Mouse (Mus musculus): ENCODE measurements around the gene Loxl1.

Gene Loxl1

DNA sequence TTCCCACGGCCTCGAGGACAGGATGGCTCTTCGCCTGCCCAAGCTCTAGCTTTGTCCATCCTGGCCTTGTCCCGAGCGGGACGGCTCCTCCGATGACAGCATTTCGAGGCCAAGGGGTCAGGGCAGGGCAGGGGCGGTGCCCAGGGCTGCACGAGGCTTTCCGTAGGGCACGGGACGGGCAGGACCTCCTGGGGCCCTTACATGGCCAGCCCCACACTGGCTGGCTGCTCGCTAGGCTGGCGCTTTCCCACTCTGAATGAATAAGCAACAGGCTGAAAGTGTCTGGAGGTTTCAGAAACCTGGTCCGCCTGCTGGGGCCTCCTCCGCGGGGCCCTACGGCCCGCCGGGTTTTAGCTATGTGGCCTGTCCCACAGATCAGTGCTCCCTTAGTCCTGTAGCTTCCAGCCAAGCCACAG is at the start of gene Loxl1:
TSS of gene Loxl1 (minus strand) at position 243 of the 416 bp plus-strand sequence.
- in situ Hi-C loops (cut with MboI, MseI), result no loop called here

DNA sequence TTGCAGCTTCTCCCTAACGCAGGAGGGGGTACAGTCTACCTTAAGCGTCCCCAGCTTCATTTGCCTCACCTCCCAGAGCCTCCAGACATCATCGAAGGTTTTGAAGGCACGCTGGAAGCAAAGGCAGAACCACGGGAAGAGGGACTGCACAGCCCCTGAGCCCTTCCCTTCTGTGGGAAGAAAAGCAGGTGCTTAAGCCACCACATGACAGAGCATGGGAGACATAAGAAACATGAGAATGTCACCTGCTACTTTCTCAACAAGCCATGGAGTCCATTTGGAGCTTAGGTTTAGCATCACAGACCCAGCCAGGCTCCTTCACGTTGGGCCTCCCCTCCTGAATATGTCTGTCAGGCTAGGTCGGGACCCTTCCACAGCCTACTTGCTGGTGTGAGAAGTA is 49.0 kb upstream of the Loxl1 start:
- in situ Hi-C loops (cut with MboI, MseI), result no loop called here

DNA sequence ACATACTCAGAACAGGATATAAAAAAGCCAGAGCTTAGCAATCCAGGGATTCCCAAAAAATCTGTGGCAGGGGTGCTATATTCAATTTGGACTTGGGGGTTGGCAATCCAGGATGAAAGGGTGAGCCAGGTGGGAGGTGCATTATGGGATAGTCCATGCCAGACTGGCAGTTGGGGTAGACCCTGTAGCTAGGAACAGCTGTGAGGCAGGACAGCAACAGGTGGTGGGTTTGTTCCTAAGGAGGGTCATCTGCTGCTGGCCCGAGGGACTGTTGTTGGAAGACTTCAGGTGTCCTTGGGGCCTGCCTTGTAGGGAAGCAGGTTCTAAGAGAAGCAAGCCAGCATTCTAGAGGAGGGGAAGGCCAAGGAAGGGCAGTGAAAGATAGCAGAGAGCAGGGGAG is 48.4 kb upstream of the Loxl1 start:
- in situ Hi-C loops (cut with MboI, MseI), result no loop called here

DNA sequence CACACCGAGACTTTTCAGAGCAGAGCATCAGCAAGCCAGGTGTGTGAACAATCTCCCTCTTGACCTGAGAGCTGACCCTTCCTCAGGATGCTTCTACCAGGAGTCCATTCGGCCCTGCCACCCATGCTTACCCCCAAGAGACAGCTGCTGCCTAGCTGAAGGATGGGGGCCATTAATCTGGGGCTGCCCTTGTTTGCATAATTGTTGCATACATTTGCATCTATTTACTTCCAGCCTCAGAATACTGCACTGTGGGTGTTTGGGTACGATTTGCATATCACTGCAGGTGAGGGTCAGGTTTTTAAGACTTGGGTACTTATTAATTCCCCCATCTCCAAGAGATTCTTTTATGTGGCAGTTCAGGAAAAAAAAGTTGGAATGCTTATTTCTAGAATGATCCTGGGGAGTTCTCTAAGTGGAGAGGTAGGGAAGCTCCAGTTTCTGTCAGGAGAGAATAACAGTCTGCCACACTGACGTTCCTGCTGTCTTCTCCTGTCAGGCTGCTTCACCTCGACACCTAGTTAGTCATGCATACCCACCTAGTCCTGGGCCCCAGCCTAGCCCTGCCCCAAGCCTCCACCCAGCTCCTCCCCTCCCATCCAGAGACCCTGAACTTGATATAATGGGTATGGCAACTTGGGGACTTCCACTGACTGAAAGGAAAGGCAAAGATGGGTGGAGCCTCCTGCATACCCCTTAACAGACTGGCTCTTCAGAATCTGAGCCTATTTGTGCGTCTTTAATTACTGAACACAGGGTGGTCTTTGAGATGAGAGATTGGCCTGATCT is 42.5 kb upstream of the Loxl1 start:
- in situ Hi-C loops (cut with MboI, MseI), result no loop called here

DNA sequence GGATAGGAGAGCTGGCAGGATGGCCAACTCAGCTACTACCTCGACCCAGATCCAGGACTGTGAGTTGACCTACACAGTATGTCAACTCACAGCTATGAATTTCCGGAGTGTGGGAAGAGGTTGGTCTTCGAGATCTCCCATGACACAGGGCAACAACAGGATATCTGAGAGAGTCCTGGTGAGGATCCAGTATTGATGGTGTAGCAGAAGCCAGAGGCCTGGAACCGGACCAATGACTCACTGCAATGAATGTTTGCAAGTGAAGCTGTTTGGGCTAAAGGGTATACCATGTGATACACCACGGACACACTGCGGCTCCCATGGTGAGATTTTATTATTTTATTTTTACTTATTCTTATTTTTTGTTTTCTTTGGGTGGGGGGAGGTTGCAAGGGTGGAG is 41.7 kb upstream of the Loxl1 start:
- in situ Hi-C loops (cut with MboI, MseI), result no loop called here

DNA sequence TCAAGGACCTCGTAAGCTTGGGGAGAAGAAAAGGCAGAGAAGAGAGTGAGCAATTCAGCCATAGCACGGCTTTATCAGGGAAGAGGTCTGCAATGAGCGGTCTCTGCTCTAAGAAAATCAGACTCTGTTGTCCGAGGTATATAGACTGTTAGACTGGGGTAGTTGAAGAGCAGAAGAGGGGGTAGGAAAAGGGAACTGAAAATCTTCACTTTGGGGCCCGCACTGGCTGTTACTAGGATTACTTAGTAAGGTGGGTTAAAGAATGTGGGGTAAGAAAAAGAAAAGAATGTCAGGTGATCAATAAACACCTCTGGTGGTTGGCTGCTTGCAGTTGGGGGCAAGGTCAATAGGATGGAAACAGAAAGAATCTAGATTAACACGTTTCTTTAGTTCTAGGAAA is 40.2 kb upstream of the Loxl1 start:
- in situ Hi-C loops (cut with MboI, MseI), result no loop called here

DNA sequence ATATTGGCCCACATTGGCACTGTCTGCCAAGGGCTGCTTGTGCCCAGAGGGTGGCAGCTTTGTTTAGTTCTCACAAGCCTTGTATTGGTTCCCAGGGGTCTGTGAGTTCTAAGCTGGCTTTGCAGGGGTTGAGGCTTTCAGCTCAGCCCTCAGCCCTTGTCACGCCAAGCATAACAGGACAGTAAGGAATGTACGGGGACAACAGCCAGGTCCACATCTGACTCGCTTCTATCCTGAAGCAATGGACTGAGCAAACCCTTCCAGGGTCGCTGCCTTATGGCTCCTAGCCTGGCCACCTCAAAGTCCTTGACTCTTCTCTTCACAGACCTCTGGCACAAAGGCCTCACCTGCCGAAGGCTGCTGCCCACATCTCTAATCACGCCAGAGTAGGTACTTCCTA is 34.8 kb upstream of the Loxl1 start:
- in situ Hi-C loops (cut with MboI, MseI), result no loop called here

DNA sequence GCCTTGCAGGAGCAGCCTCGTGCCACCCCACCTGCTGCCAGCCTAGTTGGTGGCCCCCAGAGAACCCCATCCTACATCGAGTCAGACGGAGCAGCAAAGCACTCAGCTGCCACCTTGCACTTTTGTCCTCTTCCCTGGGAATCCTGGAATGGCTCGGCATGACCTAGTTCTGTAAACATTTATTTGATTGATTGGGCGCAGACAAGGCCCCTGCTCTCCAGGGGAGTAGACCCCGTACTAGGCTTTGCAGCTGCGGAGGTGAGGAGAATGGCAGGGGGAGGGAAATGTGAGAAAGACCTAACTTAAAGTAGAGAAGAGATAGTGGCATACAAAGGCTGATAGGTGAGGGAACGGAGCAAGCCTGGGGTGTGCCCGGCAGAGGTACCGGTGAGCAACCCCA is 33.5 kb upstream of the Loxl1 start:
- in situ Hi-C loops (cut with MboI, MseI), result no loop called here

DNA sequence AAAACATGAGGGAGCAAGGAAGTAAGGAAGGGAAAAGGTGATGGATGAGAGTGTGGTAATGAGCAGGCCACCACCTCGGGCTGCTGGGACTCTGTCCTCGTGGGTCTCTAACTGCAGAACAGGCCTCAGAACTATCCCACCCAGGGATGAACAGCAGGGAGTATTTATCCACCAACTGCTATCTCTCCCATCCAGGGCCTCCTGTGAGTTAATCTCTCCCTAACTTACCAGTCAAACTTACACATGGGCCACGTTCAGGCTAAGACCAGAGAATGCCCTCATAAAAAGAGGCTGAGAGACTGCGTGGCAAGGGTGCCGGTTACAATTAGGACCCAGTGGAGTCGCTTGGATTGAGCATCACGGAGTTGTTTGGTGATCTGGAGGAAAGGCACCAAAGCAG is 33.0 kb upstream of the Loxl1 start:
- in situ Hi-C loops (cut with MboI, MseI), result no loop called here

DNA sequence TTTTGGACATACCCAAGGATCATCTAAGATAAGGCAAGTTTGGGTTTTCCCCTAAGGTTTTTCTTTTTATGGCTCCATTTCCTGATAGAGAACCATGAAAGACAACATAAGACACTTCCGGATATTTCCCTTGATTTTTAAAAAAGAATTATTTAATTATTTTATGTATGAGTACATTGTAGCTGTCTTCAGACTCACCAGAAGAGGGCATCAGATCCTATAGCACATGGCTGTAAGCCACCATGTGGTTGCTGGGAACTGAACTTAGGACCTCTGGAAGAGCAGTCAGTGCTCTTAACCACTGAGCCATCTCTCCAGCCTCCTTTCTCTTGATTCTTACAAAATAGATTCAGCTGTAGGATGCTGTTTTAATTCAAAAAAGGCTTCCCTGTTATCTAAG is 28.8 kb upstream of the Loxl1 start:
- in situ Hi-C loops (cut with MboI, MseI), result no loop called here

DNA sequence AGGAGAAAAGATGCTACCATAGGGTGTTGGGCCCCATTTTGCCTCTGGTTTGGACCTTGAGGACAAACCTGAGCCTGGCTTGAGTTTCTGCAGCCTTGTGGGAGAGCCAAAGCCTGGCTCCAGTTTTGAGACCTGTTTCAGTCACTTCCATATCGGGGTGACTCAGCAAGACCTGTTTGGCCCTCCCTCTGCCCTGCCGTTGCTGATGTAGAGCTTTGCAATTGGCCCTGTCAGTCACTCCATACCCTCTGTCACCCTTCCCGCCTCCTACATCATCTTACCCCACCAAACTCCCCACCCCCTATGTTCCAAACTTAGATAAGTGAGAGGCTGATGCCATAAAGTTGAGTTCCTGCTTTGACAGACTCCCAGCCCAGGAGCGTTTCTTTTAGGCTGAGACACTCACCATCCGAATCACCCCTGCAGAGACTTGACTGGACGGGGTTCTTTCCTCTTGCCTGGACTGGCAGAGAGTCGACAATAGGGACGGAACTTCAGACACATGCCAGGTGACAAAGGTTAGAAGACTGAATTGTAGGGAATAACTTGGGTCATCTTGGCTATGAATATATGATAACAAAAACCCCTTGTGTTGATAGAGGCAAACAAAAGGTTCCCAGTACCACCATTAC is 23.8 kb upstream of the Loxl1 start:
- in situ Hi-C loops (cut with MboI, MseI), result no loop called here

DNA sequence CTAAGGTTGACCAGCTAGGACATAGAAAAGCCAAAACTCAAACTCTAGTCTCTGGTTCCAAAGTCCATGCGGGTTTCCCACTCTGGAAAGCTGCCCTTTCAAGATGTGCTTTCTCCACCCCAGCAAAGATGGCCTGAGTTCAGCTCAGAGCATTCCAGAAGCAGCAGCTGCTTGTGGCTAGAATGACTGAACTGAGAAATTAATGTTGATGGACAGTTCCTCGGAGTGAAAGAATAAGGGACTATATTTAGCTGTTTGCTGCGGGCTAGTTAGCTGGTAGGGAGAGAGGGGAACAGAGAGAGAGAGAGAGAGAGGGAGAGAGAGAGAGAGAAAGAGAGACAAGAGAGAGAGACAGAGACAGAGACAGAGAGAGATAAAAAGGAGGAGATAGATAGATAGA is 18.3 kb upstream of the Loxl1 start:
- in situ Hi-C loops (cut with MboI, MseI), result no loop called here

DNA sequence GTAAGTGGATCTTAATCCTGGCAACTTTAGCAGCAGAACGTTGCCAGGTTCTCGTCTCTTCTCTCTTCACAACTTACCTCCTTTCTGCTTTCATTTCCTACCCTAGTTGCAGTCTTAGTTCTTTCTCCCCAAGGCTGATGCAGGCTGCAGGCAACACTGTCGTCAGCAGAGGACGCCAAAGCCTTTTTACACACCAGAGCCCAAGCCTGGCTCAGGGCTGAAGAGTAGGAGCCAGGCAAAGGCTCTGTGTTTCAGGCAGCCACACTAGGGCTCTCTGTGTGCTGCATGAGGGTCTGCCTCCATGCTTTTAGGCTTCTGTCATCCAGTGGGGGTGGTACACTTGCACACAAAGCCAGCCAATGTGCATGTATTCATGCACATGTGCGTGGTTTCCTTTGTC is 17.3 kb upstream of the Loxl1 start:
- in situ Hi-C loops (cut with MboI, MseI), result no loop called here

DNA sequence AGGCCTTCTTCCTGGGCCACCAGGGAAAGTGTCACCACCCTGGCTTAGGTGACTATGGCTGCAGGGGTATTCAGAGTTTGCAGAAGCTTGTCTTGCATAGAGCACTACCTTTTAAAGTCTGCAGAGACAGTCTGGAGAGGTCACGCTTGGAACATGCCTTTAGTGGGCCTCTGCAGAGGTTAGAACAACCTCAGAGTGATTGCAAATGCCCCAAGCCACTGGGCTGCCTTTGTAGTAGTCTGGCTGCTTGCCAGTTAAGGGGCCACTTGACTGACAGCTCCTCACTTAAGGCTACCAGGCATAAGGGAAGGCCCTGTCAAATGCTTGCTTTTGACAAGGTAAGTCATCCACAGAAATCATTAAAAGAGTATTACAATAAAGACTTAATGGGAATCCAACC is 14.4 kb upstream of the Loxl1 start:
- in situ Hi-C loops (cut with MboI, MseI), result no loop called here

DNA sequence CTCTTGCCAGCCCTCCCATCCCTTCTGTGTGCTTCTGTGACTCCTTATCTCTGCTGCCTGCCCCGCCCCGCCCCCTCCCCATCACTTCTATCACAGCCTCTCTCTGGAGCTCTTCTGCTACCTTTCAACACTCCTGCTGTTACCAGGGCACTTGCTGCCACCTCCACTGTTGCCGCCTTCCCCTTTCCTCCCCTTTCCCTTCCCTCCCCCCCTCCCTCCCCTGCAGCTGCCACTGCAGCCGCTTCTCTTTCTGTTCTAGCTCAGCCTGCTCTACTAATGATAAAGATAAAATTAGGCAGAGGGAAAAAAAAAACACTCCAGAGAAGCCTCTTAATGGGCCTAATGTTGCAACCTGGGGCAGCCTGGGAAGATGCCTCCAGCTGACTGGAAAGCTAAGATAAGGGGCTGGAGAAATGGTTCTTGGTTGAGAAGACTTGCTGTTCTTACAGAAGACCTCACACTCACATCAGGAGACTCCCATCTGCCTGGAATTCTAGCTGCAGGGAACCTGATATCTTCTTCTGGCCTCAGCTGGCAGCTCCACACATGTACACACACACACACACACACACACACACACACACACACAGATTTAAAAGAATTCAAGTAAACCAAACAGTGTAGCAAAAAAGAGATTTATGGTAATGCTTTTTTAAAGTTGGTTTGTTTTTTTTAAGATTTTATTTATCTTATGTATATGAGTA is 13.6 kb upstream of the Loxl1 start:
- in situ Hi-C loops (cut with MboI, MseI), result no loop called here

DNA sequence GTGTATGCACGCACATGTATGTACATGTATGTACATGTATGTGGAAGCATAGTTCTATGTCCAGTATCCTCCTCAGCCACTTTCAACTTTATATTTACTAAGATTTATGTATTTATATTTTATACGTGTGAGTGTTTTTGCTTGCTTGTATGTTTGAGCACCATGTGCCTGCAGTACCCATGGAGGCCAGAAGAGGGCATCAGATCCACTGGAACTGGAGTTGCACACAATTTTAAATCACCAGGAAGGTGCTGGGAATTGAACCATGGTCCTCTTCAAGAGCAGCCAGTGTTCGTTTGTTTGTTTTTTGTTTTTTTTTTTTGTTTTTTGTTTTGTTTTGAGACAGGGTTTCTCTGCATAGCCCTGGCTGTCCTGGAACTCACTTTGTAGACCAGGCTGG is 8.7 kb upstream of the Loxl1 start:
- in situ Hi-C loops (cut with MboI, MseI), result no loop called here

DNA sequence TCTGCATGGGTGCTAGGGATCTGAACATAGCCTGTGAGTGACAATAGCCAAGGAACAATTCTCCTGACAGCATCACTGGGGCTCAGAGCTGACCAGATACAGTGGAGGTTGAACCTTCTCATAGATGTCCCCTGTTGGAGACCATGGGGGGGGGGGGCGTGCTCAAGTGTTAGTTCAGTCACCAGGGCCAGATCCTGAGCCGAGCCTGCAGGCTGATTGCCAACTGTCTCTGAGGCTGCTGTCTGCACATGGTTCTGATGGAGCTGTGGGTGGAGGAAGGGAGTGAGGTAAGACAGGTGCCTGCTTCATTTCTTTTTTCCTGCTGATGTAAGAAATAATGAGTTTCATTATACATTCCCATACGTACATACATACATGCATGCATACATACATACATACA is 5.3 kb upstream of the Loxl1 start:
- in situ Hi-C loops (cut with MboI, MseI), result no loop called here

DNA sequence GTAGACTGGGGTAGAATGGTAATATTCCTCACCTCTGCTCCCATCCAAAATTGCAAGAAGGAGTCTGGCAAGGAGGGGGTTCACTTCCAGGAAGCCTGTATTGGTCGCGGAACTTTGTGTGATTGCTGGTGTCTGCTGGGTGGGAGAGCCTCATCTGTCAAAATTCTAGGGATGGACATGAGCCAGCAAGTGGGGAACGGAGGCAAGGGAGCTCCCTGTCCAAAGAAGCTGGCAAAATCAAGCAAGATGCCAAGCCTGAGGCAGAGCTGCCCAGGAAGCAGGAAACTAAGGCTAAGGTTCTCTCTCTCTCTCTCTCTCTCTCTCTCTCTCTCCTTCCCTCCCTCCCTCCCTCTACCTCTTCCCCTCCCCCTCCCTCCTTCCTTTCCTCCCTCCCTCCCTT is 4.4 kb upstream of the Loxl1 start:
- in situ Hi-C loops (cut with MboI, MseI), result no loop called here

DNA sequence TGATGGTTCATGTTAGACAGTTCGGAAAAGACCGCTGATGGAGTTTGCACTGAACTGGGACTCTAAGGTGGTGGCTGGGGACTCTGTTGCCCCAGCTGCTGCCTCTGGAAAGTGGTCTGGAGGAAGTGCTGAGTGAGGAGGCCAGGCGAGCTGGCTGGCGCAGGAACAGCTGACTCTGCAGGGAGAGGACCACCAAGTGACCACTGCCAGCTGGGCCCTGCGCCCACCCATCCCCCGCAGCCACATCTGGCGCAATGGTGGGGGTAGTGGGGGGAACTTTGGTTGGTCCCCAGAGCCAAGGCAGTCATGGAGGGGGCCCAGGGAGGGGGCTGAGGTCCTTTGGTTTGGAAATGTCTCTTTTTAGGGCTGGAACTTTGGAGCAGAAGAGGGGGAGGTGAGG is 3.8 kb upstream of the Loxl1 start:
- in situ Hi-C loops (cut with MboI, MseI), result no loop called here

DNA sequence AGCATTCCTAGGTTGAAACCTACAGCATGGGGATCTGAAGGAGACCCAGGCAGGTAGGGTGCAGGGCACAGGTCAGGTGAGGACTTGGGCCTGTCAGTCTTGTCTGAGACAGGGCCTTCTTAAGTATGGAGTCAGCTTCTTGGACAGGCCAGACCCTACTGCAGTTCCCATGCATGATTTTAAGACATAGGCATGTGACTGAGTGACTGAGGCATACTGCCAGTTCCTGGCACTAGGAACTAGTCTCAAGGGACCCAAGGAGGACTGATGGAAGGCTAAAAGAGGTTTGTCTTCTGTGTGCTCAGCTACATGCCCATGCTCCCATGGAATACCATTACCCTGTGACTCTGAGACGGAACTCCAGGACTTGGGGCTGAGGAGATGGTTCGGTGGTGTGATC is 2.9 kb upstream of the Loxl1 start:
- in situ Hi-C loops (cut with MboI, MseI), result no loop called here

DNA sequence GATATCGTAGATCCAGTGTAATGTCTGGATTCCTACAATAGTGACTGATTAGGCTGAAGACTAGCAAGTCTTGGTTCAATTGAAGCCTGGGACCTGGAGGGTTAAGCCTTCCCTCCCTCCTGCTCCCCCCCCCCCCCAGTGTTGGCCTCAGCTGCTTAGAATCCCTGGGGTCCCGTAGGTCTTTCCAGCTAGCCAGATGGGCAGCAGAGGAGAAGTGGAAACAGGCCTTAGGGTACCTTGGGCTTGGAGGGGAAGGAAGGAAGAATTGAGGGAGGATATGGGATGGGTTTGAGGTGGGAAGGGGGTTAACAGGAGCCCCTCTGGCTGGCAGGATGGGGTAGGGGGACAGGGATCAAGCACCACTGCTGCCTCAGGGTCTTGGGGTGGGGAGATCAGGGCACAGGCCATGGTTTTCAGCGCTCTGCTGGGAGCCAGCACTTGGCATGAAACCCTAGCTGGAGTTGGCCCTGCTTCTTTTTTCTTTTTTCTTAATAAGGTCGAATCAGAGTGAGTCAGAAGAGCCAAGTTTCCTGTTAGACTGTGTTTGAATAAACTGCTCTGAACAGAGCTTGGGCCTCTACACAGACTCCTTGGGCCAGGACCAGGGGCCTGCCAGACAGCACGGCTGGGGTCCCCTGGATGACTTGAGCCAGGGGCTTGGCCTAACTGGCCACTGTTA is 1.8 kb upstream of the Loxl1 start:
- in situ Hi-C loops (cut with MboI, MseI), result no loop called here

DNA sequence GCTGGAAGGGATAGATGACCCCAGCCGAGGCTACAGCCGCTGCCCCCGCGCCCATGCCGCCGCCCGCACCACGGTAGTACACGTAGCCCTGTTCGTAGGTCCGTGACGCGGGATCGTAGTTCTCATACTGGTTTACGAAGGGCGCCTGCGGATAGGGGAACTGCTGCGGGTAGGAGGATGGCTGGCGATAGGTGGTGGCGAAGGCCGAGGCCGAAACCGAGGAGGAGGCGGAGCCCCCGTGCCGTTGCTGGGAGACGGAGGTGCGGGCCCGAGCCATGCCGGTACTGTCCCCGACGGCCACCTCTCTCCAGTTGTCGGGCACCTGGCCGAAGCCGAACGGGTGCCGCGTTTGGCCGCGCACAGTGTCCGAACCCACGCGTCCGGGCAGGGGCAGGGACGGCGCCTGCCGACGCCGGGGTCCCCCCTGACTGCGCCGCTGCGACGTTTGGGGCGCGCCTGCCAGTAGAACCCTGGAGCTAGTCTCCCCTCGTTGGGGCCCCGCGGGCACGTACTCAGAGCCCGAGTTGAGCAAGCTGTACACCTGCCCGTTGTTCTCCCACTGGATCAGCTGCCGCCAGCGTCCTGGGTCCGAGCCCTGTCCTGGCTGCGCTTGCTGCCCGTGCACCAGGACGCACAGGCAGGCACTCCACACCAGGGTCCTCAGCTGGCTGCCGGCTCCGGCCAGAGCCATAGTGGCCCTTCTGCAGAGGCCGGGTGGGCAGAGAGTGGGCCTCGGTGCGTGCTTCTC is 616 bp downstream of the Loxl1 start:
- in situ Hi-C loops (cut with MboI, MseI), result no loop called here

Data from T-helper 1 cell (primary cell).